Mouse (Mus musculus) adrenal gland, adult (tissue): ENCODE measurements at regions not wholly inside any gene's neighbourhood (a gene's known extent, or its start where the extent isn't known, plus 50 kb on each side); places are given as distances from the start of the nearest gene placed in this dataset.

Experiments used
- DNase-seq, 2 experiments: peaks; one replicate each; pipeline ENCODE4 v3.0.0; 2022 to 2023; ENCODE audit warnings: low spot score in 1 of 2; ENCODE audit not compliant: inconsistent age in 2 of 2

GRCm38 (mm10) chr12:35863141-35863540 is 62.3 kb upstream of the Agr3 start:
- no peak for DNase-seq

DNA sequence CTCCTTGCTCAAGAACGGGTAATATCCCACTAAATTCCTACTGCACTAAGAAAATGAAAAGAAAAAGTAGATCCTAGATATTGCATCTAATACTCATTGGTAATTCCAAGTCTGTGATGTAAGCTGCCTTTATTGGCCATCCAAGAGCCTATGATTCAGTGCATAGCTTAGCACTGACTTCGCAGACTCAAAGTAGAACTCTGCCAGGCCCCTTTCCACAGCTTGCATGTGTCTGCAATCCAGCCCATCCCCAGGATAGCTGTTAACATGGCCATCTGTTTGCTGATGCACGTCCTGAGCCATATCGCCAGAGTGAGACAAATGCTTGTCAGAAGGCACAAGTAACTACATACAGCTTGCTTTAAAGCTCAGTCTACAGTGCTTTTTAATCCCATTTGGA is 72.3 kb upstream of the Agr3 start:
- no peak for DNase-seq

GRCm38 (mm10) chr12:35846905-35847610 is 78.4 kb upstream of the Agr3 start:
- DNase-seq, result peak in 1 of 2 experiments; percentile 27

DNA sequence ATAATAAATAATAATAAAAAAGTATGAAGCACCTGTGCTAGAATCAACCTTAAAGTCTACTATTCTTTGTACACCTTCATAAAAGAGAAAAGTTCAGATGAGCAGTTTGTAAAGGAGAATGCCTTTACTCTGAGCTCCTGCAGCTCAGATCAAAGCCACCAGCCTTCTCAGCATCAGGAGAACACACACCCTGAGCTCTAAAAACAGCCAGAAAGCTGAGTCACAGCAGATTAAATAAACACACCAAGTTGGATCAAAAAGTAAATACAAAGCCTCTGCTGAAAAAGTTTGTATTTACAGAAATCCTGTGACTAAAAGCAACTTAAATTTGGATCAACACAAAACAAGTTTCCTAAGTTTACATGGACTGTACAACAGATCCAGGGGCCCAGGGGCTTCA is 88.5 kb upstream of the Agr3 start:
- no peak for DNase-seq

- peak in 1 of 2 experiments; percentile 45 for DNase-seq
Observed at GRCm38 (mm10) chr12:35833285-35833684, 92.1 kb upstream of the Agr3 start.

GRCm38 (mm10) chr12:35831922-35832512 is 93.4 kb upstream of the Agr3 start:
- DNase-seq, result no peak

DNA sequence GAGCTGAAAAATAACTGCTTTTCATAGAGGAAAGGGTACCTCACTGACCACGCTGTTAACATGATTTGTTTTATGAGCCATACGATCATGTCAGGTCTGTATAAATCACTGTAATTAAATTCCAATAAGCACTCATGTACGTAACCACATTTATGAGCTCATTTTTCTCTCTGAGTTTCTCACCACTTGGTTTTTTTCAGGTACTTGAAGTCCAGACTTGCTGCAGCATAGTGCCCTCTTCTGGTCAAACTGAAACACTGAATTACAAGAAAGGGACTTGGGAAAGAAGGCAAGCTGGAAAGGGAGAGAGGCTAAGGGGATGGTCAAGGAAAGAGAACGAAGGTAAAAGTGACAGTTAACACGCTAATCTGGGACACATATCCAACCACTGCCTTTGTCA is 94.2 kb upstream of the Agr3 start:
- DNase-seq, result peak; percentile 13 to 67

DNA sequence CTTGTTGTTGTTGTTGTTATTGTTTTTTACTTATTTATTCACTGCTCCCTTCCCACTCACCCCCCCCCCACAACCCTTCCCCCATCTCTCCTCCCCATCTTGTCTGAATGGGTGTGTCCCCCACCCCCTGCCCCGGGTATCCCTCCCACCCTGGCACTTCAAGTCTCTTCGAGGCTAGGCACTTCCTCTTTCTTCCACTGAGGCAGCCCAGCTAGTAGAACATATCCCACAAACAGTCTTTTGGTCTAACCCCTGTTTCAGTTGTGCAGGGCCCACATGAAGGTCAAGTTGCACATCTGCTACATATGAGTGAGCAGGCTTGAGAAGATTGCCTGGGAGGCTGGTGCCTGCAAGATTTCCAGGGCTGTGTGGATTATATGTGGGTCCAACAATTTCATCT is 97.6 kb upstream of the Agr3 start:
- DNase-seq, result peak in 1 of 2 experiments; percentile 12

DNA sequence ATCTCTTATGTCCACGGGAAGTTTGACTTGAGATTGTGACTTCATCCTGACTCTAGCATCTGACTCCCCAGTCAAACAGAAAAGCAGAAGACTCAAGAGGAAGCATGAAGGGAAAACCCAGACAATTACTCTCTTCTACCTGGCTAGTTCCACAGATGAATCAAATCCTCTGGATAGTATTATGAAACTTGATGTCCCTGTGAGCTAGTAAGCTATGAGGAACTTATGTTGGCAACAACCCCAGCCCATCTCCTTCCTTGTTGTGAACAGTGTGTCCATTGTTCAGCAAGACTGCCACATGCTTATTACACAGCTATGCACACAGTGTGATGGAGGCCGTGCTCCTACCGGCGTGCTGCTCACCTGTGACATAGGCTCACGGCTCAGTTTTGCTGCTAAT is 98.4 kb upstream of the Agr3 start:
- DNase-seq, result peak in 1 of 2 experiments; percentile 11

- peak in 1 of 2 experiments; percentile 18 for DNase-seq
Observed at GRCm38 (mm10) chr12:35824587-35824987, 100.8 kb upstream of the Agr3 start.

- peak in 1 of 2 experiments; percentile 14 for DNase-seq
Observed at GRCm38 (mm10) chr12:35799261-35799660, 126.2 kb upstream of the Agr3 start.

DNA sequence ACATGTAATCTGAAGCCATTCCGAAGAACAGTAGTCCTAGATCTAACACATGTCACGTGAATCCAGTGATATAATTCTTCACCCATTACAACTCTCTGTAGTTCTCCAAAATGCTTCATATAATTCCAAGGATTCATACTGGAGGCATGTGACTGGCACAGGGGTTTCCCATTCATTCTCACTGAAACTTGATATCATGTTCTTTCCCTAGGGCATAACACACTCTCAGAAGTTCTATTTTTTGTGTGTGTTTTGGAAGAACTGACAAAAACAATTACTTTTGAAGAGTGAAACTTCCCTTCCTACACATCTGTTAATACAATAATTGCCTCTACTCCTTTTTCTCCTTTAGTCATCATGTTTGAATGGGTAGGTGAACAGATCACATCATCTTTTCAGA is 150.0 kb upstream of the Agr3 start:
- DNase-seq, result no peak

DNA sequence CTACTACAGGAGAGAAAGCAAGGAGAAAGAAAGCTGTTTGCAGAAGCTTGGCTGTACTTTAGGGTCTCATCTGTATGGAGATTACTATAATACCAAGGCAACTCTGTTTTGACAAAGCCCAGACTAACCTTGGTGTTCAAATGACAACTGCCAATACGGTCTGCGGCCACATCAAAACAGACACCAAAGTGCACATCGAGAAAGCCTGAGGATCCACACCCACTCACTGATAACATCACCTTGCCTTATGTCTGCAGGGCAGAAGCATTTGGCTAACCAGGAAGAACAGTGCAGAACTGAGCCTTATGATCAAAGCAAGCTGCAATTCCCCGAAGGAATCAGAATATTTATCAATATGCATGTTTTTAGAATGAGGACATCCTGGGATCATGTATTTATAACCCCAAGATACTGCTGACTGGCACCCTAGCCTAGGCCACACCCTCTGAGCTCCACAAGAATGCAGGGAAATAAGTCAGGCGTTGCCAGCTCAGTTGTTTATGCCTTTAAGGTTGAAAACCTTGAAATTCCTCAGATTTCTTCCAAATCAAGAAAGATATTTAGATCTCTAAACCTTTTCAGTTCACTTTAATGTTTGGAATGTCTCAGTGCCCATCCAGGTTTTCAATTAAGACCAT is 154.9 kb upstream of the Agr3 start:
- DNase-seq, result no peak

GRCm38 (mm10) chr12:35758916-35759315 is 166.5 kb upstream of the Agr3 start:
- DNase-seq, result no peak

DNA sequence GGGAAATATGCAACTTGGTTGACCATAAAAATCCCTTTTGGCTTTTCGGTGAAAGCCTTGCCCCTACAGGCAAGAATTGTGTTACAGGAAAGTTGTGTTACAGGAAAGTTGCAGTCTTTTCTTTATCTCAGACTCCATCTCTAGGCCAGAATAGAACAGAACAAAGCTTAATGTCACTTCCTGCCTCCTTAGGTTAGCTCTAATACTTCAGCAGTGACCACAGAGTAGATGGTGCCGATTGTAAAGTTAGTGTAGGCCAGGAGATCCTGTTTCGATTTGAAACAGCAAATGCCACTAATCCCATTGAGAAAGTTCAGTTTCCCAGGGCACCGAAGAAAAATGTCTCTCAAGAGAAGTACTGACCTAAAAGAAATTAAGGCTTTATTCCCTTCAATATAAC is 170.3 kb upstream of the Agr3 start:
- DNase-seq, result no peak

- no peak for DNase-seq
Observed at GRCm38 (mm10) chr12:35747997-35748396, 177.4 kb upstream of the Agr3 start.

DNA sequence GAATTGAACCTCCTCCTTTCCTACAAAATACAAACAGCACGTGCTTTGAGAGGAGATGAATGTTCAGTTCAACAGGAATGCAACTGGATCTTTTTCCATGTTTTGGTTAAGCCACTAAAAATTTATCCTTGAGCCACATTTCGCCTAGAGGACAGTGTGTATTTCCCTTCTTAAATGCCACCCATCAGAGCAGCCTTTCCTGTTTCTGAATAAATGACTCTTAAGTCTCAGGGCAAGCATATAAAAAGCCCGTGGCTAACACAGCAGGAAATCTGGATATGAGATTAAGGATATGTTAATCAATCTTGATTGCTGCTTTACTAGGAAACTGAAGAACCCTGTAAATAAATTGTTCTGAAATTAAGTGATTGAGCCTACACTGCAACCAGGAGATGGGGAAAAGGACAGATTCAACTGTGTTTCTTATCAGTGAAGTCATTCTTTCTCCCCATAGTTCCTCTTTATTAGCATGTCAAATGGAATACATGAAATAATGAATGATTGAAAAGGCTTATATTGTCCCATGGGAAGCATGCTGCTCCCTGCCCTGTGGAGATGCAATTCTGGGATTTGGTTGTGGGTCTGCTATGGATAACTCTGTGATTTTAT is 178.6 kb upstream of the Agr3 start:
- peak in 1 of 2 experiments; percentile 26 for DNase-seq

DNA sequence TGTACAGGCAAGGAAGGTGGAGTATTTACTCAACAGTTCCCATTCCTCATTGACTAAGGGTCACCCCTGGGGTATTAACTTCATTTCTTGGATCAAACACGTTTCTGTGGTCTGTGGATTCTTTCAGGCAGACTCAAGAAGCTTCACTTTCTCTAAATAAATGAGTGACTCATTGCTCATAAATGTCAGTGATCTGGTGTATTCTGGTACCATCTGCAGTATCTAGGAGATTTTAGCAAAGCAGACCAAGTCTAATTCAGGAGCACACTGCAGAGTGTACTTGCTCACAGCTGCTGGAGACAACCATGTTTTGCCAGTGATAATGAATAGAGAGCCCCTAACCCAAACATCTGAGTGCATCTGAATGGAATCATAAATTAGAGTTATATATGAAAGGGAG is 182.7 kb upstream of the Agr3 start:
- no peak for DNase-seq

GRCm38 (mm10) chr12:35736427-35736826 is 189.0 kb upstream of the Agr3 start:
- DNase-seq, result peak in 1 of 2 experiments; percentile 23

DNA sequence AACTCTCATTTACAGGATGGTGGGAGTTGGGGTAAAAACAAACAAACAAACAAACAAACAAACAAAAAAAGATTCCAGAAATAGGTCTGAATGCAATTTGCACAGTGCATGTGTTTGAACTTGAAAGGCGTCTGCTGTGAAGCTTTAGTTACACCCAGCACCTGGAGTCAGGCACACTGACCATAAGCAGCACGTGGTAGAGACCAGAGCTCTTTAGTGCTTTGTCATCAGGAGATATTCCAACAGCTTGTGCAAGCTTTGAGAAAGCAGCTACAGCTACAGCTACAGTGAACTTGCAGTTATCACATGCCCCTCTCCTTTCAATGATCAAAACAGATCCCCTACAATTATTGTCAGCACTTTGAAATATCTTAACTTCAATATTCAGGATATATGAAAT is 190.4 kb upstream of the Agr3 start:
- DNase-seq, result no peak

GRCm38 (mm10) chr12:35734371-35734770 is 191.0 kb upstream of the Agr3 start:
- DNase-seq, result no peak

- no peak for DNase-seq
Observed at GRCm38 (mm10) chr12:35733580-35733979, 191.8 kb upstream of the Agr3 start.
